Mouse (Mus musculus) CH12.LX (cell line): Measurements from ENCODE around the gene Mavs.
A peak's percentile ranks its signal among the peaks of the same experiment; 100 is the strongest.

ENCODE experiments used
- CTCF ChIP-seq, 2 experiments: IDR thresholded peaks in 1 of 2; conservative IDR thresholded peaks in 1 of 2; 2 replicates each; pipeline ENCODE4 v1.5.1; 2011 to 2012; ENCODE audit warnings: low read depth in 2 of 2, low read length in 2 of 2, improper control_type of control experiment in 1 of 2, inconsistent platforms in 1 of 2, mild to moderate bottlenecking in 1 of 2, moderate library complexity in 1 of 2
- MAX ChIP-seq: IDR thresholded peaks from 2 replicates; pipeline ENCODE4 v1.6.1; 2011; ENCODE audit warnings: low read length, improper control_type of control experiment
- POLR2A ChIP-seq: IDR thresholded peaks from 2 replicates; pipeline ENCODE4 v1.6.1; 2011; ENCODE audit warnings: low read depth, mild to moderate bottlenecking, improper control_type of control experiment, low read length
- SMC3 ChIP-seq: IDR thresholded peaks from 2 replicates; pipeline ENCODE4 v1.6.1; 2011; ENCODE audit warnings: low read depth, low read length, improper control_type of control experiment
- USF1 ChIP-seq: IDR thresholded peaks from 2 replicates; pipeline ENCODE4 v1.6.1; 2014; ENCODE audit warnings: low read depth, mild to moderate bottlenecking, inconsistent platforms, low read length, improper control_type of control experiment
- USF2 ChIP-seq: conservative IDR thresholded peaks from 2 replicates; pipeline ENCODE4 v1.6.1; 2011; ENCODE audit warnings: low read depth, low read length, improper control_type of control experiment

DNA sequence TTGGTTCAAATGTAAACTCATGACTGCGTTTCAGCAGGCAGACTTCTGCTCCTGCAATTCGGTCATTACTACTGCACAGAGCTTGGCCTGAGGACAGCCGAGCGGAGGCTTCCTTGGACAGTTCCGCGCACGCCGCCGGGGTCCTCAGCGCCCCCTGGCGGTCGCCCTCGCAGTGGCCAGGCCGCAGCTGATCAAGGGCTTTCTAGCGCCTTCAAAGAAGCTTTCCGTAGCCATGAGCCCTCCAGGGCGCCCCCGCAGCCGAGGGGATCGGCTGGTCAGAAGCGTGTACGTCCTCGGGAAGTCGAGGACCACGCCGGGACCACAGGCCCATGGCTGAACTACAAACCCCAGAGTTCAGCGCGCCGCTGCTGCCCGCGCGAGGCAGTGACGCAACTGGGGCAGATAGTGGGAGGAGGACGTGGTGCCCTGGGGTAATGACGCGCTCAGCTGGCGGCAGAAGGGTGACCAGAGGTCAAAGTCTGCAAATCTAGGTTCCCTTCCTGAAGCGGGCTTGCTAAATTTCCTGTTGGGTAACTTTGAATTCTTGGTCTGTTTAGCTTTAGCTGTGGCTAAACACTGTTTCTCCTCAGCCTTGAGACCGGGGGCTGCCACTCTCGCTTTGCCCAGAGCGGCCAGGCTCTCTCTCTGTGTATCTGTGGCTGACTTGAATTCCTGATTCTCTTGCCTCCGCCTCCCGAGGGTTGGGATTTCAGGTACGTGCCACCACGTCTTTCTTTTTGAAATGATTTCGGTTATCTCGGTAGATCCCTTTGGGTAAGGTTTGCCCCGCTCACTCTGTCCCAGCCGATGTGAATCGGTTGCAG lies 23.7 kb upstream of the Mavs start:
- TF ChIP-seq MAX: peak; percentile 85; the same call in 1 of the 2 replicates
- peak; percentile 63 to 97 for TF ChIP-seq CTCF (conservative IDR thresholded peaks at IDR 0.05 in 1 of 2, IDR thresholded peaks at IDR 0.05 in 1 of 2; ENCODE audit: low read depth in 2 of 2, low read length in 2 of 2)
- peak; percentile 68 for TF ChIP-seq POLR2A
- TF ChIP-seq USF1: no peak
- TF ChIP-seq USF2: no peak
- TF ChIP-seq SMC3: peak; percentile 91
